Mouse (Mus musculus) intestine, postnatal 0 days (tissue): Measurements from ENCODE around the gene Tdp1. TPM values are rescaled to one million over a fixed set of nuclear protein-coding genes. Genes with fewer than 3 reads are reported as not detected.
A peak's percentile ranks its signal among the peaks of the same experiment; 100 is the strongest.

ENCODE experiments used
- ATAC-seq: fragments of 200-750 bp; cut with Nextera tagmentation; 2 replicates; pipeline ENCODE4 v1.8.0; 2017; ENCODE audit warnings: mild to moderate bottlenecking, moderate TSS enrichment, moderate library complexity
- H3K27ac ChIP-seq: fragments of 300-500 bp; sonication (generic); 2 replicates; pipeline ENCODE4 v1.5.1; 2014; ENCODE audit warnings: mild to moderate bottlenecking, low read depth, low read length, moderate library complexity
- H3K27me3 ChIP-seq: fragments of 300-500 bp; sonication (generic); replicated peaks from 2 replicates; pipeline ENCODE4 v1.6.1; 2014; ENCODE audit warnings: low read length, mixed read lengths; ENCODE audit not compliant: control insufficient read depth, insufficient read depth
- H3K36me3 ChIP-seq: fragments of 300-500 bp; sonication (generic); 2 replicates; pipeline ENCODE4 v1.6.1; 2014; ENCODE audit warnings: mild to moderate bottlenecking, moderate library complexity; ENCODE audit not compliant: control insufficient read depth, insufficient read depth
- H3K4me1 ChIP-seq: fragments of 300-500 bp; sonication (generic); replicated peaks from 2 replicates; pipeline ENCODE4 v1.6.1; 2014; ENCODE audit warnings: antibody characterized with exemption, low read length, mixed read lengths; ENCODE audit not compliant: control insufficient read depth, insufficient read depth
- H3K4me2 ChIP-seq: fragments of 300-500 bp; sonication (generic); replicated peaks from 2 replicates; pipeline ENCODE4 v1.6.1; 2014; ENCODE audit warnings: low read depth, mild to moderate bottlenecking, moderate library complexity
- H3K4me3 ChIP-seq: fragments of 300-500 bp; sonication (generic); 2 replicates; pipeline ENCODE4 v1.5.1; 2014; ENCODE audit warnings: low read depth, low read length
- H3K9ac ChIP-seq: fragments of 300-500 bp; sonication (generic); 2 replicates; pipeline ENCODE4 v1.6.1; 2014; ENCODE audit warnings: mild to moderate bottlenecking, low read depth, low read length
- H3K9me3 ChIP-seq: fragments of 300-500 bp; sonication (generic); 2 replicates; pipeline ENCODE4 v1.6.1; 2016; ENCODE audit warnings: mixed run types; ENCODE audit not compliant: control insufficient read depth
- CTCF ChIP-seq: sonication (generic); IDR thresholded peaks from 2 replicates; pipeline ENCODE4 v1.5.1; 2016; ENCODE audit warnings: low read depth, mild to moderate bottlenecking, control low read depth, antibody characterized with exemption, moderate library complexity
- WGBS: fragments of 180-500 bp; shearing (Covaris S2); extraction: QIAGEN DNeasy Blood & Tissue Kit; methylation state at CpG from one replicate; pipeline ENCODE4 v1.1.7; 2014; 5-methylcytosine and 5-hydroxymethylcytosine counted together
- polyA plus RNA-seq: library from polyadenylated mRNA; unstranded; fragments of >200 nt; fragmentation: Nextera tagmentation; extraction: Ambion mirVana; gene quantifications from 2 replicates; pipeline ENCODE4 v1.2.1, GENCODE M21; 2015

Gene Tdp1
- polyA plus RNA-seq = 9.1 and 9.6 TPM in 2 replicates

GRCm38 (mm10) chr12:99884269-99885261 lies at the start of gene Tdp1, which contains the start of gene Efcab11:
Tdp1 (plus strand) TSS chr12:99884517.
Efcab11 (minus strand) TSS chr12:99884439.
- H3K36me3 ChIP-seq = 0 out of 2 replicates have a peak, but pooled peaks cover 4% of the 10 kb centered on the region
- peak; percentile 90 for ATAC-seq
- no peaks in the 10 kb centered on the region for H3K27me3 ChIP-seq
- peak; percentile 34 for TF ChIP-seq CTCF
- no peaks in the 10 kb centered on the region for H3K9me3 ChIP-seq
- H3K4me2 ChIP-seq = peak within 1 kb of the TSS; percentile 95
- under 1% methylated on average over 73 of the region's 73 CpGs for WGBS
- peak within 1 kb of the TSS; percentile 70 for H3K9ac ChIP-seq
- no peaks in the 10 kb centered on the region for H3K4me1 ChIP-seq
- peak within 1 kb of the TSS; percentile 57; the same call in 1 of the 2 replicates for H3K27ac ChIP-seq
- peak within 1 kb of the TSS; percentile 88 for H3K4me3 ChIP-seq

GRCm38 (mm10) chr12:99836404-99837131 lies 47.7 kb upstream of the Tdp1 start:
- no peak for ATAC-seq
- H3K36me3 ChIP-seq = no peaks in the 10 kb centered on the region
- 67% methylated on average over 20 of the region's 20 CpGs for whole genome bisulfite sequencing
- H3K27me3 ChIP-seq = no peaks in the 10 kb centered on the region
- H3K4me2 ChIP-seq = no peak overlapping the region
- no peak for TF ChIP-seq CTCF
- no peak overlapping the region for H3K9ac ChIP-seq
- no peak overlapping the region for H3K27ac ChIP-seq
- H3K4me3 ChIP-seq = no peak overlapping the region
- no peaks in the 10 kb centered on the region for H3K9me3 ChIP-seq
- no peaks in the 10 kb centered on the region for H3K4me1 ChIP-seq

- no peak for ATAC-seq
- H3K4me2 ChIP-seq = no peak overlapping the region
- H3K9ac ChIP-seq = no peak overlapping the region
- H3K27ac ChIP-seq = no peak overlapping the region
- no peaks in the 10 kb centered on the region for H3K36me3 ChIP-seq
- no peaks in the 10 kb centered on the region for H3K9me3 ChIP-seq
- no peaks in the 10 kb centered on the region for H3K4me1 ChIP-seq
- TF ChIP-seq CTCF = no peak
- no peak overlapping the region for H3K4me3 ChIP-seq
- H3K27me3 ChIP-seq = no peaks in the 10 kb centered on the region
- 91% methylated on average over 5 of the region's 5 CpGs for WGBS
Measured at GRCm38 (mm10) chr12:99837528-99837927, 46.8 kb upstream of the Tdp1 start.

GRCm38 (mm10) chr12:99838109-99838508 lies 46.2 kb upstream of the Tdp1 start:
- no peak overlapping the region for H3K9ac ChIP-seq
- 83% methylated on average over 11 of the region's 11 CpGs for WGBS
- no peaks in the 10 kb centered on the region for H3K9me3 ChIP-seq
- H3K36me3 ChIP-seq = no peaks in the 10 kb centered on the region
- no peak overlapping the region for H3K4me3 ChIP-seq
- H3K4me2 ChIP-seq = no peak overlapping the region
- H3K27ac ChIP-seq = no peak overlapping the region
- ATAC-seq = no peak
- no peaks in the 10 kb centered on the region for H3K27me3 ChIP-seq
- no peak for TF ChIP-seq CTCF
- no peaks in the 10 kb centered on the region for H3K4me1 ChIP-seq

- Histone ChIP-seq H3K4me2 (no peak overlapping the region), H3K27me3 (no peaks in the 10 kb centered on the region), H3K27ac (no peak overlapping the region), H3K9ac (no peak overlapping the region), H3K4me1 (no peaks in the 10 kb centered on the region), H3K9me3 (no peaks in the 10 kb centered on the region), H3K4me3 (no peak overlapping the region), H3K36me3 (no peaks in the 10 kb centered on the region)
- ATAC-seq = no peak
- 81% methylated on average over 14 of the region's 14 CpGs for WGBS
- TF ChIP-seq CTCF = peak; percentile 39
Measured at GRCm38 (mm10) chr12:99838703-99839102, 45.6 kb upstream of the Tdp1 start.

GRCm38 (mm10) chr12:99844951-99845350 lies 39.4 kb upstream of the Tdp1 start:
- Histone ChIP-seq H3K27me3 (no peaks in the 10 kb centered on the region), H3K4me3 (no peak overlapping the region), H3K4me1 (no peaks in the 10 kb centered on the region), H3K27ac (no peak overlapping the region), H3K9me3 (no peaks in the 10 kb centered on the region), H3K9ac (no peak overlapping the region), H3K4me2 (no peak overlapping the region), H3K36me3 (no peaks in the 10 kb centered on the region)
- no peak for ATAC-seq
- WGBS = 90% methylated on average over 8 of the region's 8 CpGs
- no peak for TF ChIP-seq CTCF
